Mouse (Mus musculus) heart, embryonic 14.5 days (tissue): Measurements from ENCODE around the gene Bcap31. TPM values are rescaled to one million over a fixed set of nuclear protein-coding genes. Genes with fewer than 3 reads are reported as not detected.

Source experiments
- ATAC-seq: fragments of 200-750 bp; cut with Nextera tagmentation; 2 replicates; pipeline ENCODE4 v1.8.0; 2017; ENCODE audit warnings: low read depth, moderate TSS enrichment; ENCODE audit not compliant: insufficient number of reproducible peaks, insufficient read depth, low FRiP score
- H3K27ac ChIP-seq, 2 experiments: fragments of 200-500 bp in 1 of 2; fragments of 300-500 bp in 1 of 2; sonication (generic) in 1 of 2; replicated peaks in 1 of 2; 2 replicates each; pipeline ENCODE4 v1.5.1; 2012 to 2014; ENCODE audit warnings: low read depth in 2 of 2, low read length in 2 of 2, control low read depth in 1 of 2, mild to moderate bottlenecking in 1 of 2, mixed read lengths in 1 of 2; ENCODE audit not compliant: control insufficient read depth in 1 of 2, insufficient read depth in 1 of 2
- H3K27me3 ChIP-seq: fragments of 300-500 bp; sonication (generic); 2 replicates; pipeline ENCODE4 v1.6.1; 2014; ENCODE audit warnings: mild to moderate bottlenecking, low read length, control low read depth; ENCODE audit not compliant: control insufficient read depth, insufficient read depth
- H3K36me3 ChIP-seq: fragments of 300-500 bp; sonication (generic); 2 replicates; pipeline ENCODE4 v1.6.1; 2014; ENCODE audit warnings: mild to moderate bottlenecking, control low read depth, low read length, mixed read lengths; ENCODE audit not compliant: control insufficient read depth, insufficient read depth
- H3K4me1 ChIP-seq, 2 experiments: fragments of 200-500 bp in 1 of 2; fragments of 300-500 bp in 1 of 2; sonication (generic) in 1 of 2; 2 replicates each; pipeline ENCODE4 v1.6.1; 2012 to 2014; ENCODE audit warnings: low read length in 2 of 2, control low read depth in 1 of 2, mixed read lengths in 1 of 2; ENCODE audit not compliant: control insufficient read depth in 2 of 2, insufficient read depth in 2 of 2
- H3K4me2 ChIP-seq: fragments of 300-500 bp; sonication (generic); 2 replicates; pipeline ENCODE4 v1.6.1; 2014; ENCODE audit warnings: mild to moderate bottlenecking, low read length
- H3K4me3 ChIP-seq, 2 experiments: fragments of 200-500 bp in 1 of 2; fragments of 300-500 bp in 1 of 2; sonication (generic) in 1 of 2; 2 replicates each; pipeline ENCODE4 v1.5.1; 2012 to 2014; ENCODE audit warnings: low read length in 2 of 2, mild to moderate bottlenecking in 2 of 2, control low read depth in 1 of 2, low read depth in 1 of 2, moderate library complexity in 1 of 2; ENCODE audit not compliant: control insufficient read depth in 1 of 2, insufficient read depth in 1 of 2
- H3K9ac ChIP-seq: fragments of 300-500 bp; sonication (generic); 2 replicates; pipeline ENCODE4 v1.6.1; 2014; ENCODE audit warnings: mild to moderate bottlenecking, low read length
- H3K9me3 ChIP-seq: fragments of 300-500 bp; sonication (generic); 2 replicates; pipeline ENCODE4 v1.6.1; 2016; ENCODE audit warnings: low read length, control low read depth; ENCODE audit not compliant: control insufficient read depth
- WGBS: fragments of 180-500 bp; shearing (Covaris S2); extraction: QIAGEN DNeasy Blood & Tissue Kit; methylation state at CpG from one replicate; pipeline ENCODE4 v1.1.7; 2014; 5-methylcytosine and 5-hydroxymethylcytosine counted together
- polyA plus RNA-seq: library from polyadenylated mRNA; unstranded; fragments of >200 nt; fragmentation: Nextera tagmentation; extraction: Ambion mirVana; gene quantifications from 2 replicates; pipeline ENCODE4 v1.2.1, GENCODE M21; 2014

Gene Bcap31
- polyA plus RNA-seq, 1 experiment from 2014 or later, result 174 TPM

DNA sequence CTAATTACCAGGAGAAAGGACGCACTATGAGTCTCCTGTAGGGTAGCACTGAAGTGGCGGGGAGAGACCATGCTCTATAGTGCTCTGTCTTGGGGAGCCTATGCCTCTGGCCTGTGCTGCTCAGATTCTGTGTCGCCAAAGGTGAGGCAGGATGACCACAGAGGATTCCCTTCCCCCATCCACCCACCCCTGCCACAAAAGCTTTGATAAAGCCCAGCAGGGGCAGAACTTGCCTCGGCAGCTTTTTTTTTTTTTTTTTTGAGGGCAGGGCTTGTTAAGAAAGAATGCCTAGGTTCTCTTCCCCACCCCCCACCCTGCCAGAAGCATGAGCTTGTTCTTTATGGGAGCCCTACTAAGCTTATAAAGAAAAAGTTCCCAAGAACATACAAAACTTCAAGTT lies 70.9 kb downstream of the Bcap31 start:
- ATAC-seq, result no peak
- 40% methylated on average over 4 of the region's 4 CpGs for WGBS
- no peak overlapping the region for H3K9ac ChIP-seq
- H3K36me3 ChIP-seq, result no peaks in the 10 kb centered on the region
- H3K9me3 ChIP-seq, result no peaks in the 10 kb centered on the region
- peaks cover 8% of the 10 kb centered on the region for H3K27me3 ChIP-seq
- no peak overlapping the region for H3K4me3 ChIP-seq
- no peaks in the 10 kb centered on the region for H3K4me1 ChIP-seq
- H3K4me2 ChIP-seq, result no peak overlapping the region
- no peak overlapping the region for H3K27ac ChIP-seq

DNA sequence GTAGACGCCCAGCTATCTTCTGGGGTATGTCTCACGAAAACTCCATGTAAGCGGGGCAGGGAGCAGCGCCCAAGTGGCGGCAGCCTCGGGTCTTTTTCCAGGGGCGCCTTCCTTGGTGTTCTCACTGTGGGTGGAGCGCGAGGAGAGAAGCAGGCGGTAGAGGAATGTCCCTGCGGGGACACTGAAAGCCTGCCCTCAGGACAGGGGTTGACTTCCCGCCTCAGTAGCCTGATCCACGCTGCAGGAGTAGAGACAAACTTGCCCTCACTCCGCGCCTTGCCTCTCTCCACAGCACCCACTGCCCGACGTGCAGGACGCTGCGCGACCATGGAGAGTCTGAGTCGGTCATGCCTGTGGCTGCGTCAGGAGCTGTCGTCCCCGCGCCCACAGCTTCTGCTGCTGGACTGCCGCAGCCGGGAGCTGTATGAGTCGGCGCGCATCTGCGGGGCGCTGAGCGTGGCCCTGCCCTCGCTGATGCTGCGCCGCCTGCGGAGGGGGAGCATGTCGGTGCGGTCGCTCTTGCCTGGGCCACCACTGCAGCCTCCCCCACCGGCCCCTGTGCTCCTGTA lies 76.0 kb downstream of the Bcap31 start:
- Histone ChIP-seq H3K9ac (peak overlapping the region; percentile 8; the same call in 1 of the 2 replicates), H3K36me3 (no peaks in the 10 kb centered on the region), H3K27ac (no peak overlapping the region), H3K27me3 (peaks cover 38% of the 10 kb centered on the region), H3K4me1 (peaks cover 3 to 5% of the 10 kb centered on the region in 2 experiments; a peak in 1 of 4 replicates), H3K4me2 (peak overlapping the region; percentile 76), H3K4me3 (peak overlapping the region; percentile 33 to 41), H3K9me3 (no peaks in the 10 kb centered on the region)
- WGBS, result 24% methylated on average over 40 of the region's 41 CpGs
- ATAC-seq, result no peak

DNA sequence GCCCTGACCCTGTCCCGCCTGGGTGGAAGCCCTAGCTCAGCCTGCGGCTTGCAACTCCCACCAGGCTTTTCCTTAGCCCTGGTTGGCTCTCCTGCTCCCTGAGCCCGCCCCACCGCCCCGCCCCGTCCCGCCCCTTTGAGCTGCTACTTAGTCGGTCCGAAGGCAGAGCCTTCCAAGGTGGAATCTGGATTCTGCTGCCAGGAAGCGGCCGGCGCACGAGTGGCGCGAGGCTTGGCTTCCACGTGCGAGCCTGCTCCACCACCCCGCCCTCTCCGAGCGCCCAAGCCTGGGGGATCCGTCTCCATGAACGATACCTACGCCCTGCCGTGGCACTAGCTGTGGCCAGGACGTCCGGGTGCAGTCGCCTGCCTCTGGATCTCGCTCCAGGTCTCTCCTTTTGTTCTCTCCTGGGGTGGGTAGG lies 76.7 kb downstream of the Bcap31 start, which contains the start of gene Dusp9:
TSS of gene Dusp9 (plus strand) at position 165 of the 421 bp plus-strand sequence.
- 18% methylated on average over 28 of the region's 28 CpGs for WGBS
- Histone ChIP-seq H3K4me3 (peak within 1 kb of the TSS; percentile 33 to 41), H3K27ac (no peak within 1 kb of the TSS), H3K36me3 (no peaks in the 10 kb centered on the region), H3K4me2 (peak within 1 kb of the TSS; percentile 76), H3K4me1 (peaks cover 3 to 5% of the 10 kb centered on the region in 2 experiments; a peak in 1 of 4 replicates), H3K9me3 (no peaks in the 10 kb centered on the region), H3K9ac (peak within 1 kb of the TSS; percentile 45; the same call in 1 of the 2 replicates), H3K27me3 (peaks cover 42% of the 10 kb centered on the region)
- ATAC-seq, result peak; percentile 51; the same call in 1 of the 2 replicates

DNA sequence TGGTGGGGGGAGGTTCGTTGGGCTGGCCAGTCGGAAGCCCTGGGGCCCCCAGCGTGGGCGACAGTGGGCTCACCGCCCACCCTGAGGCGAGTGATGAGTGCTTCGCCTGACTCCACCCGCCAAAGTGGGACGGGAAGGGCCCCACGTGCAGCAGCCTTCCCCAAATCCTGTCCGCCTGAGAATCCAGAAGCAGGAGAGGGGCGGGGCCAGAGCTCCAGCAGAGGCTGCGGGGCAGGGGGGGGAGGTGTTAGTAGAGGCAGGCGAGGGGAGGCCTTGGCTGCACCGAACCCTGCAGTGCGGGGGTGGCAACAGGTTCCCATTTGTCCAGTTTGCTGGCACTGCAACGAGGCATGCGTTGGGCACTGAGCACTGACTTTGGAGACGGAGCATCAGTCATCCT lies 78.6 kb downstream of the Bcap31 start:
- H3K27me3 ChIP-seq, result peaks cover 49% of the 10 kb centered on the region

More for the DNA sequence above, 78.6 kb downstream of the Bcap31 start:
- no peak overlapping the region; the same call in 1 of the 2 replicates for H3K9ac ChIP-seq
- H3K4me2 ChIP-seq, result peak overlapping the region; percentile 62
- no peak overlapping the region for H3K27ac ChIP-seq
- H3K4me3 ChIP-seq, result peak overlapping the region; percentile 23 to 31
- WGBS, result 22% methylated on average over 18 of the region's 19 CpGs
- no peaks in the 10 kb centered on the region for H3K9me3 ChIP-seq
- peaks cover 3 to 5% of the 10 kb centered on the region in 2 experiments; a peak in 1 of 4 replicates for H3K4me1 ChIP-seq
- no peak for ATAC-seq
- H3K36me3 ChIP-seq, result no peaks in the 10 kb centered on the region

Other genes starting within 250 kb of the Bcap31 start
- gene Bgn, start 232.6 kb downstream of the Bcap31 start, polyA plus RNA-seq, result 111 and 130 TPM in 2 replicates
- 0.27 and 0.41 TPM in 2 replicates for gene Atp2b3, start 213.1 kb downstream of the Bcap31 start, polyA plus RNA-seq
- gene Dusp9, start 76.8 kb downstream of the Bcap31 start, polyA plus RNA-seq, result 0.70 and 0.80 TPM in 2 replicates
- gene Pnck, start 56.1 kb downstream of the Bcap31 start, polyA plus RNA-seq, result 11.6 and 12.9 TPM in 2 replicates
- gene Slc6a8, start 43.0 kb downstream of the Bcap31 start, polyA plus RNA-seq, result 11.8 and 11.9 TPM in 2 replicates
- 10.9 and 12.2 TPM in 2 replicates for gene Abcd1, start 422 bp upstream of the Bcap31 start, polyA plus RNA-seq
- 0.31 and 0.69 TPM in 2 replicates for gene Plxnb3, start 40.9 kb upstream of the Bcap31 start, polyA plus RNA-seq
- 76.5 and 79.5 TPM in 2 replicates for gene Srpk3, start 58.2 kb upstream of the Bcap31 start, polyA plus RNA-seq
- gene Idh3g, start 70.7 kb upstream of the Bcap31 start, polyA plus RNA-seq, result 498 and 508 TPM in 2 replicates
- 186 and 206 TPM in 2 replicates for gene Ssr4, start 70.9 kb upstream of the Bcap31 start, polyA plus RNA-seq
- gene Pdzd4, start 108.8 kb upstream of the Bcap31 start, polyA plus RNA-seq, result 0.40 and 0.42 TPM in 2 replicates
- not detected in 2 replicates for gene Avpr2, start 175.9 kb upstream of the Bcap31 start, polyA plus RNA-seq
- gene L1cam, start 179.9 kb upstream of the Bcap31 start, polyA plus RNA-seq, result 0.39 and 0.54 TPM in 2 replicates
- gene Arhgap4, start 205.7 kb upstream of the Bcap31 start, polyA plus RNA-seq, result 1.1 and 1.5 TPM in 2 replicates
- 84.4 and 84.8 TPM in 2 replicates for gene Naa10, start 205.8 kb upstream of the Bcap31 start, polyA plus RNA-seq
- 55.5 and 63.7 TPM in 2 replicates for gene Renbp, start 214.7 kb upstream of the Bcap31 start, polyA plus RNA-seq